Mouse (Mus musculus): ENCODE data around the gene Meaf6. TPM values are rescaled to one million over a fixed set of nuclear protein-coding genes. Genes with fewer than 3 reads are reported as not detected.
A peak's percentile ranks its signal among the peaks of the same experiment; 100 is the strongest.

Gene Meaf6
- total RNA-seq, 2 experiments from 2014 or later, result 7.6 to 10.5 TPM

GRCm38 (mm10) chr4:125135076-125135855, 50.3 kb downstream of the Meaf6 start:
- intact Hi-C loops (cut with DNase I), result no loop called here
- no peak for DNase-seq

DNA sequence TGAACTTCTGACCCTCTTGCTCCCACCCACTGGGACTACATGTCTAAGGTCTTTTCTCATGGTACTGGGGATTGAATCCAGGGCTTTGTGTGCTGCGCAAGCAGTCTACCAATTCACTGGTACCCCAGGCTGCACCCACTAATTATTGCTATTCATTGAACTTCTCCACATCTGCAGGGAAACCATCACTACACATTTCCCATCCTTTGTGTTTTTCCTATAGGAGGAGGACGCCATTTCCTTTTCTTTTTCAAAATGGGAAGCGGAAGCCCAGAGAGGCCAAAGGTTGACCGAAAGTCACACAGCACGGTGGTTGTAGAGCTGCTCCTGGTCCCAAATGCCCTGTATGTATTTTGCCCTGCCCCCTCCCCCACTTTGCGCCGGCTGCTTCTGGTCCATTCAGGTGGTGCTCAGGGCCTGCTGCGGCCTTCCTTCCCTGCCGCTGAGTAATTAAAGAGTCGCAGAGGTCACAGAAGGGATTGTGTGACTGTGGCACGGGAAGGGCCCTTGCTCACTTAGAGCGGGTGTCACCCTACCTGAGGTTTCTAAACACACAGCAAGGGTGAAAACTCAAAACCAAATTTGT, 51.5 kb downstream of the Meaf6 start:
- intact Hi-C loops (cut with DNase I), result no loop called here
- no peak for DNase-seq

DNA sequence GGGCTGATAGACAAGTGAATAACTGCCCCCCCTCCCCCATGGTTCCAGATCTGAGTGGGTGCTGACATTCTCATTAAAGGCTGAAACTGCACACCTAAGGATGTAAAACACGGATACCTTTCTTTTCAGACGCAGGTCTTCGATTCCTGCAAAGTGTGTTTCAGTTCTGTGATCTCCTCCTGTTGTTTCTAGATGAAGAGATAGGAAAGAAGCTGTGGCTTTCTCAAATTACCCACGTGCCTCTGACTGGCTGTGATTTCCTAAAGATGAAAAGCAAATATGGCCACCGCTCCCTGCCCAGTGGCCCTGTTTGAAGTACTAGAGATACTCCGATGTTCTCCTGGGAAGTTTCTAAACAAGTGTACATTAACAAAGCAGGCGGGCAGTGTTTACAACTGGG, 53.4 kb downstream of the Meaf6 start:
- DNase-seq, result no peak
- intact Hi-C loops (cut with DNase I), result no loop called here

GRCm38 (mm10) chr4:125144211-125144610, 59.3 kb downstream of the Meaf6 start:
- DNase-seq, result no peak
- intact Hi-C loops (cut with DNase I), result no loop called here

DNA sequence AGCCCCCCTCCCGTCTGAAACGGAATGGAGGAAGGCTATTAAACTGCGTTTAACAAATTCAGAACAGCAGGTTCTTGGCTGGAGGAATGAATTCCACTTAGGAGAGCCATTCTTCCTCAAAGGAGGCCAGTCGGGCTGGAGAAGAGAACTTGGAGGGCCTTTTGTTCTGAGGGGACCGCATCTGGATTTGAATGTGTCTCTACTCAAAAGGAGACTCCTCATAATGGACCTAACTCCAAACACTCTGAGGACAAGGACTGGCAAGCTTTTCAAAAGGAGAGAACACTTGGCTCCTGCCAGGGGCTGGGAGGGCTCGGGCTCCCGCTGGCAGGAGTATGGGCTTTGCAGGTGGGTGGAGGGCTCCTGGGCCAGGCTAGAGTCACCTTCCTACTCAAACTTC, 59.7 kb downstream of the Meaf6 start:
- DNase-seq, result no peak
- intact Hi-C loops (cut with DNase I), result no loop called here

- intact Hi-C loops (cut with DNase I), result no loop called here
- peak in 1 of 2 experiments; percentile 20 for DNase-seq
Observed at GRCm38 (mm10) chr4:125145213-125145612, 60.3 kb downstream of the Meaf6 start.

GRCm38 (mm10) chr4:125147970-125148369, 63.0 kb downstream of the Meaf6 start:
- intact Hi-C loops (cut with DNase I), result no loop called here
- DNase-seq, result no peak

DNA sequence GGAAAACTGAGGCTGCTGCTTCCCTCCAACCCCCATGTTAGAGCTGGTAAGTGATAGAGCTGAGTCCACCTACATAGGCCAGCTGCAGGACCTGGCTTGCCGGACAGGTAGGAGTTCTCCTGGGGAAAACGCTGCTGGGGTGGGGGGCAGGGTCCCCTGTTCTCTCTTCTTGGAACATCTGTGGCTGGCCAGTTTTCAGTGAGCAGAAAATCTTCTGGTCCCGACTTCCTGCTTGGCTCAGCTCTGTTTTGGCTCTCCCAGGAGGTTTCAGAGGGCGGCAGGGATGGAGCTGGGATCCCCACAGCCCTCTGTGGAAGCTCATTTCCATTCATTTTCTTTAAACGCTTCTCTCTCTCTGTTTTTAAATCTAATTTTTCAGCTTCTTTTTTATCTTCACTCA, 64.5 kb downstream of the Meaf6 start:
- DNase-seq, result no peak
- intact Hi-C loops (cut with DNase I), result no loop called here

DNA sequence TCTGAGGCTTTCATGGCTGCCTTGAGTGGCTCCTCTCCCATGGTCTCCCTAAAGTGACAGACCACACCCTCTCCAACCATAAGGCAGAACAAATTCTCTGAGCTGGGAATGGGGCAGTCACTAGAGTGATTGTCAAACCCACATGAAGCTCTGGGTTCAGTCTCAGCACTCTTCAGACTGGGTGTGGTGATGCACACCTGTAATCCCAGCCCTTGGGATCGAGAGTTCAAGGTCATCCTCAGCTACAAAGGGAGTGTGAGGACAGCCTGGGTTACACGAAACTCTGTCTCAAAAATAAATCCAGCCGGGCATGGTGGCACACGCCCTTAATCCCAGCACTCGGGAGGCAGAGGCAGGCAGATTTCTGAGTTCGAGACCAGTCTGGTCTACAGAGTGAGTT, 67.5 kb downstream of the Meaf6 start:
- DNase-seq, result no peak
- intact Hi-C loops (cut with DNase I), result loop anchor here (10.0 kb wide), 1 partner anchor 552 kb away; no protein-coding TSS in a partner anchor

DNA sequence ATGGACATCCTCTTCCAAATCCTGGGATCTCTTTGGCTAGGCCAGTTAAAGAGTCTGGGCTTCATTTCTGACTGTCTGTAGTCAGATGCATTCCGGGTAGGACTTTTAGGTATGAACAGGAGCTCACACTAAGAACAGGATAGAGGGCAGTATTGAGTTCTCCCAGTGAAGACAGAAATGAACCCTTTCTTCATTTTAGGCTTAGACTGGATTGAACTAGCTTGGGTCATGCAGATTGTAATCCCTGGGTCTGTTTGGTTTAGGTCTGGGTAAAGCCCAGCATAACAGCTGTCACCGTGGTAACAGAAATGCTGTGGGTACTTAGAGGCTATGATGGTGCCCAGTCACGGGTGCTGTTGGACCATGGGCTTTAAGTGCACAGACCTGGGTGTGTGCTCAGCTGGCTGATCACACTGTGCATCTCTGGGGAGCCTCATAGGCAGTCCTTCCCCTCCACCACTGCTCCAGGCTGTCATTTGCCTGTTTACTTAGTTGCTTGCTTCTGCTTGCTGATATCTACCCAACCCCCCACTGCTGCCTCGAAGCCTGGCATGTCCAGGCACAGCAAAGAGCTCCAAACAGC, 68.8 kb downstream of the Meaf6 start:
- intact Hi-C loops (cut with DNase I), result loop anchor here (10.0 kb wide), 1 partner anchor 551 kb away; no protein-coding TSS in a partner anchor
- no peak for DNase-seq

DNA sequence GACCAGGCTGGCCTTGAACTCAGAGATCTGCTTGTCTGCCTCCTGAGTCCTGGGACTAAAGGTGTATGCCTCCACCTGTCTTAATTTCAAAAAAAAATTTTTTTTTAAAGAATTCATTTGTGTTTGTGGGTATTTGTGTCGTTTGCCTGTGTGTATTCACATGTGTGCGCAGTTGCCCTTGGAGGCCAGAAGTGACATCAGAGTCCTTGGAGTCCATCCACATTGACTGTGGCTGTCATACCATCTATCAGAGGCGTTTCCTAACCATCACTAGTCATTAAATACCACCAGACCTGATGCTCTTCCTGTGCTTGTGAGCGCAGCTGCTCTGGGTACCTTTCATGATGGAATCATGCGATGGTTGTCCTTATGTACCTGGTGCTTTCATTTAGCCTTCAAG, 70.7 kb downstream of the Meaf6 start:
- intact Hi-C loops (cut with DNase I), result loop anchor here (10.0 kb wide), 1 partner anchor 549 kb away; no protein-coding TSS in a partner anchor
- no peak for DNase-seq

GRCm38 (mm10) chr4:125157322-125157721, 72.4 kb downstream of the Meaf6 start:
- DNase-seq, result no peak
- intact Hi-C loops (cut with DNase I), result loop anchor here (10.0 kb wide), 1 partner anchor 547 kb away; no protein-coding TSS in a partner anchor

- intact Hi-C loops (cut with DNase I), result loop anchor here (10.0 kb wide), 1 partner anchor 547 kb away; no protein-coding TSS in a partner anchor
- DNase-seq, result no peak
Observed at GRCm38 (mm10) chr4:125158081-125158480, 73.1 kb downstream of the Meaf6 start.

- DNase-seq, result no peak
- intact Hi-C loops (cut with DNase I), result loop anchor here (10.0 kb wide), 1 partner anchor 546 kb away; no protein-coding TSS in a partner anchor
Observed at GRCm38 (mm10) chr4:125158581-125159317, 73.8 kb downstream of the Meaf6 start.

DNA sequence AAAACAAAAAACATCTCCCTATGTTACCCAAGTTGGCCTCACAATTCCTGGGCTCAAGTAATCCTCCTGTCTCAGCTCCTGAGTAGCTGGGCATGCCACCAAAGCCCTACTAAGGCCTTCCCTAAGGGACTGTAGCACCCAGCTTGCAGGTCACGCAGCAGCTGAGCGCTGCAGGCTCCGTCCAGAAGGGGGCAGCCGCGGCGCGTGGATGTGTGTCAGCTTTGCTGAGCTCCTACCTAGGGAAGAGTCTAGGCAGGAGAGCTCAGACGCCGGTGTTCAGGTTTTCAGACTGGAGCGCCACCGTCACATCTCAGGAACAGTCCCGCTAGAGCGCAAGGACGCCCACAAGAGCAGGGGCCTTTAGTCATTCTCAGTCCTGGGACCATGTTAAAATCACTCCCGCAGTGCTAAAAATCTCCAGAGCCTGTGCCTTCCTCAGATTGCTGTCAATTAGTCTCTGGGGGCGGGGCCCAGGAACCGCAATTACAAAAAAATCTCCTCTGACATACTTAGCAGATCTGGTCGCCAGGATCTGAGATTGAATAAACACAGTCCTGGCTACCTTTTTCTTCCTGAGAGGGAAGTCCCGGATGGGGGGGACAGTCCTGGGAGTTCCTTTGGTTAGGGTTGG, 75.5 kb downstream of the Meaf6 start:
- DNase-seq, result peak; percentile 74 to 77
- intact Hi-C loops (cut with DNase I), result loop anchor here (5.0 kb wide), 1 partner anchor 802 kb away; no protein-coding TSS in a partner anchor

DNA sequence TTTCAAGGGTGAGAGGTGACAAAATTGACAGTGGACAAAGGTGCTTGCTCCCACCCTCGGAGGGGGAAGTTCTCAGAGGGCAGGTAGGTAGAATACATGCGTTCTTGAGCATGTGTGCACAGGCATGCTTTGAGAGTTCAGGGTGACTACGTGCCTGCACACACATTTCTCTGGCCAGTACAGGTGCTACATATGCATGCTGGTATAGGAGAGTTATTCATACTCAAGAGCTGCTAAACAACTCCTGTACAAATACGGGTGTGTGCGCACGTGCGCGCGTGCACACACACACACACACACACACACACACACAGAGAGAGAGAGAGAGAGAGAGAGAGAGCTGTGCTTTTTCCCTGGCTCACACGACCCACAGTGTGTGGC, 76.0 kb downstream of the Meaf6 start:
- intact Hi-C loops (cut with DNase I), result loop anchor here (5.0 kb wide), 1 partner anchor 801 kb away; no protein-coding TSS in a partner anchor
- DNase-seq, result no peak

DNA sequence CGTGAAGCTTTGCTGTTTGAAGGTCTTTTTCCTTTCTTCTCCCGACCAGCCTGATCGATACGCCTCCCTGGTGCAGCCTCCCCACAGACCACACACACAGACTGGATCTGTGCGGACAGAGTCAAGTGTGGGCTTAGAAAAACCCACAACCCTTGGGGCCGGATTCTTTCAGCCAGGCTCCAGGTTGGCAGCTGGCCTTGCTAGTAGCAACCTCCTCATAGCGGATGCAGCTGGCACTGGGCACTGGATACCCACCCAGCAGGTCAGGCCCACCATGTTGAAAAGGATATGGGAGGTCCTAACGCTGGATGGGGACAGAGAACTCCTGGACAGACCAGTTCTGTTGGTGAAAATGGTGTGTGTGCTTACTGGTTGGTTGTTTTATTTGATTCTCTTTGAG, 76.5 kb downstream of the Meaf6 start:
- DNase-seq, result no peak
- intact Hi-C loops (cut with DNase I), result loop anchor here (5.0 kb wide), 1 partner anchor 801 kb away; no protein-coding TSS in a partner anchor

DNA sequence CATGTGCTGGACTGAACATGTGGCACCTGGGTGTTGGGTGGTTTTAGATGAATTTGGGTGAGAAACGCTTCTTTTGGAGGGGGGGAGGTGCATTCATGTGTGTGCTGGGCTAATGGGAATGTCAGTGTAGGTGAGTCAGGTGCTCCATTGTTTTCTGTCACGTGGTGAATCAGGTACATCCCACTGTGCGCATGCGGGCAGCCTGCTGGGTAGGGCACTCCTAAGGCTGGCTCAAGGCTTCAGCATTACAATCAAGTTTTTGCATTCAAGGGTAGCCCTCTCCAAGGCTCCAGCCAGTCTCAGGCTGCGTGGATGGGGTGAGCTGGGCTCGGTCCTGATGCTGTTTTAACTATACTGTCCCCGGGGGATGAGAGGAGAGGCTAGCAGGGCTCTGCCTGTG, 77.8 kb downstream of the Meaf6 start:
- intact Hi-C loops (cut with DNase I), result loop anchor here (5.0 kb wide), 1 partner anchor 800 kb away; no protein-coding TSS in a partner anchor
- no peak for DNase-seq
